Mouse (Mus musculus): ENCODE measurements at regions not wholly inside any gene's neighbourhood (a gene's known extent, or its start where the extent isn't known, plus 50 kb on each side); places are given as distances from the start of the nearest gene placed in this dataset.

GRCm38 (mm10) chr8:35299088-35299487 lies 466.5 kb upstream of the Gm19410 start:
- no peak for DNase-seq (ENCODE audit: extremely low read depth, low read depth, low spot score)

- DNase-seq (ENCODE audit: extremely low read depth, low read depth, low spot score) = peak; percentile 52
These were observed 465.2 kb upstream of the Gm19410 start for GRCm38 (mm10) chr8:35300359-35300758.

GRCm38 (mm10) chr8:35300881-35301521 lies 464.6 kb upstream of the Gm19410 start:
- DNase-seq (ENCODE audit: extremely low read depth, low read depth, low spot score) = no peak

GRCm38 (mm10) chr8:35302856-35303255 lies 462.7 kb upstream of the Gm19410 start:
- DNase-seq (ENCODE audit: extremely low read depth, low read depth, low spot score) = peak; percentile 37

GRCm38 (mm10) chr8:35321270-35321865 lies 444.2 kb upstream of the Gm19410 start:
- DNase-seq (ENCODE audit: extremely low read depth, low read depth, low spot score) = no peak

- DNase-seq (ENCODE audit: extremely low read depth, low read depth, low spot score) = no peak
These were observed 442.2 kb upstream of the Gm19410 start for GRCm38 (mm10) chr8:35323180-35323975.
